Mouse (Mus musculus) embryonic facial prominence, embryonic 13.5 days (tissue): ENCODE data around the gene Akap11. TPM values are rescaled to one million over a fixed set of nuclear protein-coding genes. Genes with fewer than 3 reads are reported as not detected.

Experiments
- ATAC-seq: fragments of 200-750 bp; cut with Nextera tagmentation; 2 replicates; pipeline ENCODE4 v1.8.0; 2017; ENCODE audit warnings: low read depth; ENCODE audit not compliant: insufficient number of reproducible peaks, insufficient read depth, low FRiP score, low TSS enrichment
- H3K27ac ChIP-seq: fragments of 300-500 bp; sonication (generic); 2 replicates; pipeline ENCODE4 v1.5.1; 2015; ENCODE audit warnings: moderate library complexity, mild to moderate bottlenecking, inconsistent platforms
- H3K27me3 ChIP-seq: fragments of 300-500 bp; sonication (generic); 2 replicates; pipeline ENCODE4 v1.6.1; 2015; ENCODE audit warnings: mild to moderate bottlenecking, inconsistent platforms
- H3K36me3 ChIP-seq: fragments of 300-500 bp; sonication (generic); 2 replicates; pipeline ENCODE4 v1.6.1; 2015; ENCODE audit warnings: mild to moderate bottlenecking, inconsistent platforms
- H3K4me1 ChIP-seq: fragments of 300-500 bp; sonication (generic); 2 replicates; pipeline ENCODE4 v1.6.1; 2015; ENCODE audit warnings: inconsistent platforms
- H3K4me2 ChIP-seq: fragments of 300-500 bp; sonication (generic); 2 replicates; pipeline ENCODE4 v1.6.1; 2015; ENCODE audit warnings: moderate library complexity, mild to moderate bottlenecking, inconsistent platforms
- H3K4me3 ChIP-seq: fragments of 300-500 bp; sonication (generic); 2 replicates; pipeline ENCODE4 v1.5.1; 2015; ENCODE audit warnings: mild to moderate bottlenecking, inconsistent platforms
- H3K9ac ChIP-seq: fragments of 300-500 bp; sonication (generic); 2 replicates; pipeline ENCODE4 v1.6.1; 2015; ENCODE audit warnings: mild to moderate bottlenecking, inconsistent platforms
- H3K9me3 ChIP-seq: fragments of 300-500 bp; sonication (generic); 2 replicates; pipeline ENCODE4 v1.6.1; 2016; ENCODE audit warnings: inconsistent platforms
- WGBS: fragments of 180-500 bp; shearing (Covaris S2); methylation state at CpG from one replicate; pipeline ENCODE4 v1.1.7; 2015; ENCODE audit warnings: mixed read lengths; 5-methylcytosine and 5-hydroxymethylcytosine counted together
- polyA plus RNA-seq: library from polyadenylated mRNA; unstranded; fragments of >200 nt; fragmentation: Nextera tagmentation; extraction: Ambion mirVana; gene quantifications from 2 replicates; pipeline ENCODE4 v1.2.1, GENCODE M21; 2015

The Akap11 gene
- polyA plus RNA-seq, 1 experiment from 2014 or later = 22.3 TPM

- no peak for ATAC-seq
- WGBS = 61% methylated on average over 6 of the region's 6 CpGs
- no peak overlapping the region for H3K9ac ChIP-seq
- peaks cover 21% of the 10 kb centered on the region; the same call in 1 of the 2 replicates for H3K4me1 ChIP-seq
- H3K27ac ChIP-seq = no peak overlapping the region
- no peaks in the 10 kb centered on the region for H3K27me3 ChIP-seq
- no peak overlapping the region for H3K4me3 ChIP-seq
- H3K36me3 ChIP-seq = no peaks in the 10 kb centered on the region
- no peaks in the 10 kb centered on the region for H3K9me3 ChIP-seq
- H3K4me2 ChIP-seq = no peak overlapping the region
Measured at GRCm38 (mm10) chr14:78526907-78527306, 9.7 kb downstream of the Akap11 start.

- no peak overlapping the region for H3K4me3 ChIP-seq
- H3K9me3 ChIP-seq = no peaks in the 10 kb centered on the region
- ATAC-seq = no peak
- H3K4me2 ChIP-seq = no peak overlapping the region
- H3K27me3 ChIP-seq = no peaks in the 10 kb centered on the region
- no peak overlapping the region for H3K9ac ChIP-seq
- 0 out of 2 replicates have a peak, but pooled peaks cover 4% of the 10 kb centered on the region for H3K36me3 ChIP-seq
- 64% methylated on average over 3 of the region's 3 CpGs for WGBS
- no peak overlapping the region for H3K27ac ChIP-seq
- peaks cover 17% of the 10 kb centered on the region; the same call in 1 of the 2 replicates for H3K4me1 ChIP-seq
Measured at GRCm38 (mm10) chr14:78526475-78526874, 10.1 kb downstream of the Akap11 start.

- no peaks in the 10 kb centered on the region for H3K27me3 ChIP-seq
- H3K4me2 ChIP-seq = no peak overlapping the region
- H3K4me1 ChIP-seq = peaks cover 16% of the 10 kb centered on the region; the same call in 1 of the 2 replicates
- H3K9ac ChIP-seq = no peak overlapping the region
- peak; percentile 20; the same call in 1 of the 2 replicates for ATAC-seq
- 97% methylated on average over 3 of the region's 3 CpGs for WGBS
- no peaks in the 10 kb centered on the region for H3K9me3 ChIP-seq
- H3K4me3 ChIP-seq = no peak overlapping the region
- H3K36me3 ChIP-seq = 0 out of 2 replicates have a peak, but pooled peaks cover 6% of the 10 kb centered on the region
- no peak overlapping the region for H3K27ac ChIP-seq
Measured at GRCm38 (mm10) chr14:78525611-78526457, 10.8 kb downstream of the Akap11 start.

GRCm38 (mm10) chr14:78525059-78525458 is 11.5 kb downstream of the Akap11 start:
- no peaks in the 10 kb centered on the region for H3K9me3 ChIP-seq
- peaks cover 16% of the 10 kb centered on the region; the same call in 1 of the 2 replicates for H3K4me1 ChIP-seq
- WGBS = 86% methylated on average over 2 of the region's 2 CpGs
- H3K4me3 ChIP-seq = no peak overlapping the region
- H3K27me3 ChIP-seq = no peaks in the 10 kb centered on the region
- ATAC-seq = no peak
- H3K36me3 ChIP-seq = peaks cover 8% of the 10 kb centered on the region; the same call in 1 of the 2 replicates
- H3K27ac ChIP-seq = no peak overlapping the region
- H3K9ac ChIP-seq = no peak overlapping the region
- no peak overlapping the region for H3K4me2 ChIP-seq

- H3K9me3 ChIP-seq = no peaks in the 10 kb centered on the region
- 85% methylated on average over 9 of the region's 9 CpGs for WGBS
- no peaks in the 10 kb centered on the region for H3K4me1 ChIP-seq
- ATAC-seq = no peak
- H3K4me2 ChIP-seq = no peak overlapping the region
- peaks cover 74% of the 10 kb centered on the region for H3K36me3 ChIP-seq
- no peak overlapping the region for H3K27ac ChIP-seq
- H3K4me3 ChIP-seq = no peak overlapping the region
- no peak overlapping the region for H3K9ac ChIP-seq
- no peaks in the 10 kb centered on the region for H3K27me3 ChIP-seq
Measured at GRCm38 (mm10) chr14:78510713-78511112, 25.9 kb downstream of the Akap11 start.

GRCm38 (mm10) chr14:78509791-78510190 is 26.8 kb downstream of the Akap11 start:
- Histone ChIP-seq H3K9me3 (no peaks in the 10 kb centered on the region), H3K4me2 (no peak overlapping the region), H3K4me3 (no peak overlapping the region), H3K9ac (no peak overlapping the region), H3K4me1 (no peaks in the 10 kb centered on the region), H3K27ac (no peak overlapping the region), H3K36me3 (peaks cover 79% of the 10 kb centered on the region), H3K27me3 (no peaks in the 10 kb centered on the region)
- no peak for ATAC-seq
- WGBS = 92% methylated on average over 6 of the region's 6 CpGs

- Histone ChIP-seq H3K9me3 (no peaks in the 10 kb centered on the region), H3K4me3 (no peak overlapping the region), H3K27me3 (no peaks in the 10 kb centered on the region), H3K4me2 (no peak overlapping the region), H3K36me3 (peaks cover 36% of the 10 kb centered on the region), H3K27ac (no peak overlapping the region), H3K4me1 (no peaks in the 10 kb centered on the region), H3K9ac (no peak overlapping the region)
- no peak for ATAC-seq
- WGBS = 74% methylated on average over 3 of the region's 3 CpGs
Measured at GRCm38 (mm10) chr14:78500578-78500977, 36.0 kb downstream of the Akap11 start.

- H3K27me3 ChIP-seq = no peaks in the 10 kb centered on the region
Measured at GRCm38 (mm10) chr14:78496691-78497090, 39.9 kb downstream of the Akap11 start.

GRCm38 (mm10) chr14:78495241-78495640 is 41.4 kb downstream of the Akap11 start:
- Histone ChIP-seq H3K27me3 (no peaks in the 10 kb centered on the region), H3K4me1 (no peaks in the 10 kb centered on the region), H3K36me3 (peaks cover 38% of the 10 kb centered on the region), H3K4me2 (no peak overlapping the region), H3K9me3 (no peaks in the 10 kb centered on the region), H3K4me3 (no peak overlapping the region), H3K9ac (no peak overlapping the region), H3K27ac (no peak overlapping the region)
- no peak for ATAC-seq
- 87% methylated on average over 4 of the region's 4 CpGs for WGBS

More at GRCm38 (mm10) chr14:78496691-78497090, 39.9 kb downstream of the Akap11 start:
- ATAC-seq = no peak
- no peak overlapping the region for H3K27ac ChIP-seq
- peaks cover 41% of the 10 kb centered on the region for H3K36me3 ChIP-seq
- H3K4me3 ChIP-seq = no peak overlapping the region
- H3K9ac ChIP-seq = no peak overlapping the region
- no peak overlapping the region for H3K4me2 ChIP-seq
- 94% methylated on average over 4 of the region's 4 CpGs for WGBS
- H3K9me3 ChIP-seq = no peaks in the 10 kb centered on the region
- no peaks in the 10 kb centered on the region for H3K4me1 ChIP-seq

- 77% methylated on average over 9 of the region's 9 CpGs for WGBS
- Histone ChIP-seq H3K9ac (no peak overlapping the region), H3K9me3 (no peaks in the 10 kb centered on the region), H3K27me3 (no peaks in the 10 kb centered on the region), H3K27ac (no peak overlapping the region), H3K4me3 (no peak overlapping the region), H3K4me2 (no peak overlapping the region), H3K4me1 (no peaks in the 10 kb centered on the region), H3K36me3 (peaks cover 33% of the 10 kb centered on the region)
- ATAC-seq = no peak
Measured at GRCm38 (mm10) chr14:78492602-78493001, 44.0 kb downstream of the Akap11 start.

- no peaks in the 10 kb centered on the region for H3K27me3 ChIP-seq
- peaks cover 26% of the 10 kb centered on the region for H3K36me3 ChIP-seq
- no peaks in the 10 kb centered on the region for H3K9me3 ChIP-seq
- no peak for ATAC-seq
- H3K27ac ChIP-seq = no peak overlapping the region
- H3K4me2 ChIP-seq = no peak overlapping the region
- no peak overlapping the region for H3K9ac ChIP-seq
- no peaks in the 10 kb centered on the region for H3K4me1 ChIP-seq
- no peak overlapping the region for H3K4me3 ChIP-seq
Measured at GRCm38 (mm10) chr14:78491432-78491831, 45.2 kb downstream of the Akap11 start.
